Mouse (Mus musculus): ENCODE data around the gene Pacrg.
A peak's percentile ranks its signal among the peaks of the same experiment; 100 is the strongest.

Gene Pacrg

GRCm38 (mm10) chr17:10740083-10740482, 100.0 kb downstream of the Pacrg start:
- no peak for DNase-seq (ENCODE audit: low spot score)

- DNase-seq (ENCODE audit: low spot score), result no peak
Observed at GRCm38 (mm10) chr17:10737966-10738365, 102.1 kb downstream of the Pacrg start.

GRCm38 (mm10) chr17:10734733-10735132, 105.4 kb downstream of the Pacrg start:
- no peak for DNase-seq (ENCODE audit: low spot score)

GRCm38 (mm10) chr17:10732303-10733048, 107.6 kb downstream of the Pacrg start:
- no peak for DNase-seq (ENCODE audit: low spot score)

GRCm38 (mm10) chr17:10724853-10725252, 115.3 kb downstream of the Pacrg start:
- DNase-seq (ENCODE audit: low spot score), result no peak

- DNase-seq (ENCODE audit: low spot score), result no peak
Observed at GRCm38 (mm10) chr17:10721562-10721961, 118.5 kb downstream of the Pacrg start.

- DNase-seq (ENCODE audit: low spot score), result no peak
Observed at GRCm38 (mm10) chr17:10717148-10717547, 123.0 kb downstream of the Pacrg start.

GRCm38 (mm10) chr17:10702781-10703180, 137.3 kb downstream of the Pacrg start:
- no peak for DNase-seq (ENCODE audit: low spot score)

GRCm38 (mm10) chr17:10698041-10698440, 142.1 kb downstream of the Pacrg start:
- DNase-seq (ENCODE audit: low spot score), result no peak

GRCm38 (mm10) chr17:10695421-10695820, 144.7 kb downstream of the Pacrg start:
- DNase-seq (ENCODE audit: low spot score), result no peak

- no peak for DNase-seq (ENCODE audit: low spot score)
Observed at GRCm38 (mm10) chr17:10677098-10677497, 163.0 kb downstream of the Pacrg start.

GRCm38 (mm10) chr17:10675536-10675935, 164.6 kb downstream of the Pacrg start:
- no peak for DNase-seq (ENCODE audit: low spot score)

- peak; percentile 36 for DNase-seq (ENCODE audit: low spot score)
Observed at GRCm38 (mm10) chr17:10675048-10675447, 165.1 kb downstream of the Pacrg start.

- no peak for DNase-seq (ENCODE audit: low spot score)
Observed at GRCm38 (mm10) chr17:10661294-10661693, 178.8 kb downstream of the Pacrg start.

GRCm38 (mm10) chr17:10643604-10644003, 196.5 kb downstream of the Pacrg start:
- no peak for DNase-seq (ENCODE audit: low spot score)

GRCm38 (mm10) chr17:10639816-10640215, 200.3 kb downstream of the Pacrg start:
- no peak for DNase-seq (ENCODE audit: low spot score)

GRCm38 (mm10) chr17:10635955-10636470, 204.1 kb downstream of the Pacrg start:
- no peak for DNase-seq (ENCODE audit: low spot score)

- DNase-seq (ENCODE audit: low spot score), result no peak
Observed at GRCm38 (mm10) chr17:10635470-10635869, 204.6 kb downstream of the Pacrg start.

GRCm38 (mm10) chr17:10635046-10635445, 205.1 kb downstream of the Pacrg start:
- no peak for DNase-seq (ENCODE audit: low spot score)

GRCm38 (mm10) chr17:10633769-10634168, 206.3 kb downstream of the Pacrg start:
- DNase-seq (ENCODE audit: low spot score), result no peak

GRCm38 (mm10) chr17:10628240-10628639, 211.9 kb downstream of the Pacrg start:
- no peak for DNase-seq (ENCODE audit: low spot score)

- no peak for DNase-seq (ENCODE audit: low spot score)
Observed at GRCm38 (mm10) chr17:10627476-10627875, 212.6 kb downstream of the Pacrg start.

GRCm38 (mm10) chr17:10626299-10627095, 213.6 kb downstream of the Pacrg start:
- DNase-seq (ENCODE audit: low spot score), result no peak
